Mouse (Mus musculus) brain, embryonic 18.5 days (tissue): Measurements from ENCODE around the gene Tmem29.
A peak's percentile ranks its signal among the peaks of the same experiment; 100 is the strongest.
"Not testable (repeated sequence)": the region's sequence is repeated elsewhere in the genome, so short reads cannot be mapped to it uniquely, and the experiment has no call there.

Experiments
- DNase-seq: peaks from one replicate; pipeline ENCODE4 v3.0.0-alpha.2; 2012; ENCODE audit warnings: low read depth, low spot score

Tmem29 gene

GRCm38 (mm10) chrX:150458766-150459350 lies at the start of gene Tmem29:
Gene Tmem29 (minus strand): TSS chrX:150459154.
- peak; percentile 86 for DNase-seq

GRCm38 (mm10) chrX:150508696-150509095 lies 49.7 kb upstream of the Tmem29 start:
- DNase-seq, result no peak

GRCm38 (mm10) chrX:150487811-150488210 lies 28.9 kb upstream of the Tmem29 start:
- not testable (repeated sequence) for DNase-seq

GRCm38 (mm10) chrX:150486314-150487030 lies 27.5 kb upstream of the Tmem29 start:
- DNase-seq, result not testable (repeated sequence)

- peak; percentile 88 for DNase-seq
Measured at GRCm38 (mm10) chrX:150477854-150478780, 19.2 kb upstream of the Tmem29 start.

- no peak for DNase-seq
Measured at GRCm38 (mm10) chrX:150471416-150471815, 12.5 kb upstream of the Tmem29 start.

- no peak for DNase-seq
Measured at GRCm38 (mm10) chrX:150468266-150468665, 9.3 kb upstream of the Tmem29 start.

- not testable (repeated sequence) for DNase-seq
Measured at GRCm38 (mm10) chrX:150466817-150467216, 7.9 kb upstream of the Tmem29 start.

GRCm38 (mm10) chrX:150460143-150460542 lies 1.2 kb upstream of the Tmem29 start:
- no peak for DNase-seq

- DNase-seq, result no peak
Measured at GRCm38 (mm10) chrX:150459411-150459927, 515 bp upstream of the Tmem29 start.

- DNase-seq, result no peak
Measured at GRCm38 (mm10) chrX:150458136-150458535, 818 bp downstream of the Tmem29 start.

- peak; percentile 79 for DNase-seq
Measured at GRCm38 (mm10) chrX:150440505-150441338, 18.2 kb downstream of the Tmem29 start.

GRCm38 (mm10) chrX:150436373-150436772 lies 22.6 kb downstream of the Tmem29 start:
- no peak for DNase-seq

- DNase-seq, result no peak
Measured at GRCm38 (mm10) chrX:150435367-150435766, 23.6 kb downstream of the Tmem29 start.

- DNase-seq, result no peak
Measured at GRCm38 (mm10) chrX:150413505-150413904, 45.4 kb downstream of the Tmem29 start.
